In genomic region chr19:10712194-10712593, GRCm38 (mm10) we compare ENCODE assay signal across 31 mouse cellular contexts. TPM values are rescaled to one million over a fixed set of nuclear protein-coding genes. Genes with fewer than 3 reads are reported as not detected.
"Had no signal": no experiment of that assay in that cellular context is flagged by ENCODE, and none has a peak within 500 bp of the region (broad histone marks: within the 10 kb centered on the region; RNA-seq: fewer than 3 reads in every experiment).

No protein-coding gene starts in this region.

- H3K9ac ChIP-seq: heart, embryonic 12.5 days; hindbrain, embryonic 12.5 days; hindbrain, embryonic 14.5 days; kidney, embryonic 15.5 days; limb, embryonic 13.5 days; limb, embryonic 15.5 days; liver, embryonic 12.5 days; liver, embryonic 14.5 days had no signal

- H3K27ac ChIP-seq: gastrocnemius, adult 2 months; heart, adult 2 months; hindbrain, embryonic 10.5 days; hindbrain, embryonic 12.5 days; hindbrain, embryonic 14.5 days; kidney, embryonic 15.5 days; kidney, postnatal 0 days; limb, embryonic 13.5 days; limb, embryonic 15.5 days; liver, embryonic 12.5 days; liver, embryonic 14.5 days had no signal

- H3K9me3 ChIP-seq: heart, embryonic 12.5 days; hindbrain, embryonic 10.5 days; hindbrain, embryonic 12.5 days; kidney, embryonic 15.5 days; limb, embryonic 13.5 days; limb, embryonic 15.5 days; liver, embryonic 12.5 days had no signal

- DNase-seq: gastrocnemius, adult 2 months; gastrocnemius, postnatal 10 days; gastrocnemius, postnatal 25 days; heart, adult 2 months; heart, postnatal 10 days; heart, postnatal 4 days; kidney, adult 11 months; kidney, adult 2 months; kidney, adult 9 months; kidney, postnatal 14 days; kidney, postnatal 36 days; layer of hippocampus, adult 9-11 months; layer of hippocampus, postnatal 36 days; left cerebral cortex, postnatal 4 days had no signal

- ATAC-seq: hindbrain, embryonic 16.5 days; intestine, embryonic 16.5 days; liver, embryonic 12.5 days had no signal

- H3K27me3 ChIP-seq: heart, embryonic 12.5 days; hindbrain, embryonic 12.5 days; kidney, embryonic 15.5 days; limb, embryonic 13.5 days; limb, embryonic 15.5 days; liver, embryonic 12.5 days had no signal

- H3K4me3 ChIP-seq: gastrocnemius, adult 2 months; heart, adult 2 months; heart, embryonic 12.5 days; hindbrain, embryonic 10.5 days; hindbrain, embryonic 12.5 days; kidney, embryonic 15.5 days; limb, embryonic 13.5 days; limb, embryonic 15.5 days; liver, embryonic 12.5 days had no signal

- H3K4me2 ChIP-seq: heart, embryonic 12.5 days; hindbrain, embryonic 12.5 days; hindbrain, embryonic 14.5 days; kidney, embryonic 15.5 days; limb, embryonic 13.5 days; limb, embryonic 15.5 days; liver, embryonic 12.5 days had no signal

RNA-seq across cellular contexts. Expression of gene Cd5, which starts 26.6 kb away (rescaled TPM):
- polyA plus RNA-seq: intestine, embryonic 14.5 days; intestine, embryonic 16.5 days; limb, embryonic 11.5 days; liver, embryonic 12.5 days had no signal

RNA-seq across cellular contexts. Expression of gene Pga5, which starts 34.3 kb away (rescaled TPM):
- polyA plus RNA-seq: heart, adult 2 months; heart, embryonic 12.5 days; heart, embryonic 14.5 days; heart, embryonic 16.5 days; hindbrain, embryonic 10.5 days; hindbrain, embryonic 12.5 days; hindbrain, embryonic 14.5 days; hindbrain, embryonic 16.5 days; intestine, embryonic 14.5 days; kidney, embryonic 15.5 days; limb, embryonic 11.5 days; limb, embryonic 15.5 days; liver, adult 2 months had no signal
